In the genomic region with DNA sequence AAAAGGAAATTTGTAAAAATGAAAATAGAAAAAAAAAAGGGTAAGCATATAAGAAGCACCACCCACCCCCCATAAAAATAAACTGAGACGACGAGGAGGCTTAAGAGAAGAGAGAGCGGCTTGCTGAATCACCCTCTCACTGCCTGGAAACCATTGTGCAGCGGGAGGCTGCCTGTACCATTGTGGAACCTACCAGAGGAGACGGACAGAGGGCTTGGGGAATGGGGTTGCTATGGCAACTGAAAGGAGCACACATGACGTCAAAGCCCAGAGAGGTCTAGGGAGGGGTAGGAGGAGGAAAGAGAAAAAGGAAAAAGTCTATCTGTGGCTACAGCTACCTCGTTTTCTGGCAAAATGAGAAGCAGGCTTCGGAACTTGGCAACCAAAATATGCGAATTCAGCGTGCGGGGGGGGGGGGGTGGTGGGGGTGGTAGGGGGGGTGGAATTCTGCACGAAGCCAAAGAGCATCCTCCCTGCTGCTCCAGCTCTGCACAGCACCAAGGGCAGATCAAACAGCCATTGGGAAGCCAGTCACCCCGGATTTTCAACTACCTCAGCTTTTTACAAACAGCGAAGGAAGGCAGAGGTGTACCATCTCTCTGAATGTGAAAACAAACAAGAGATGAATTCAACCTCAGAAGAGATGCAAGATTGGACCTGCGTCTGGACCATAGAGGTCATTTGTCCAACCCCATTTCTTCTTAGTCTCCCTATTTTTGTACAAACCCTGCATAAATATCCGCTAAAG, we compare ENCODE assay signal across 9 mouse cellular contexts. TPM values are rescaled to one million over a fixed set of nuclear protein-coding genes. Genes with fewer than 3 reads are reported as not detected.
A peak's percentile ranks its signal among the peaks of the same experiment; 100 is the strongest.
DNase-seq lines count a peak whose midpoint lies in the region; TF ChIP-seq lines count a peak whose summit lies in the region.
"Had no signal": no experiment of that assay in that cellular context is flagged by ENCODE, and none has a peak within 500 bp of the region (broad histone marks: within the 10 kb centered on the region; RNA-seq: fewer than 3 reads in every experiment).

A gene (minus strand): TSS at position 234 of the 748 bp plus-strand sequence.

- no peaks in the 10 kb centered on the region for H3K4me1 ChIP-seq in ES-E14 (ENCODE audit: control insufficient read depth in 2 of 2, insufficient read depth in 2 of 2, low read length in 2 of 2, poor library complexity in 1 of 2)
- H3K4me1 ChIP-seq in hindbrain, embryonic 10.5 days (replicated peaks) = peaks cover 42% of the 10 kb centered on the region

- no peaks in the 10 kb centered on the region for H3K36me3 ChIP-seq in ES-E14 (ENCODE audit: control insufficient read depth, insufficient read depth, low read length, poor library complexity, severe bottlenecking)
- no peaks in the 10 kb centered on the region for H3K36me3 ChIP-seq in hindbrain, embryonic 10.5 days

- WGBS in hindbrain, embryonic 10.5 days = 10% methylated on average over 16 of the region's 16 CpGs

- H3K9me3 ChIP-seq in ES-E14 (ENCODE audit: control insufficient read depth, insufficient read depth, low read depth, low read length) = no peaks in the 10 kb centered on the region
- H3K9me3 ChIP-seq in hindbrain, embryonic 10.5 days = peaks cover 11% of the 10 kb centered on the region; the same call in 1 of the 2 replicates

- peak; percentile 77 for DNase-seq in ES-E14 (ENCODE audit: low read depth, low spot score)
- peak; percentile 86 to 94 for DNase-seq in cerebellum, adult 18-20 months
- DNase-seq in forelimb bud, embryonic 11.5 days (ENCODE audit: low read depth, low spot score) = peak; percentile 89
- peak; percentile 82 for DNase-seq in hindbrain, embryonic 10.5 days (ENCODE audit: low spot score)
- DNase-seq in layer of hippocampus, adult 2 months (ENCODE audit: low spot score in 2 of 2) = peak; percentile 87 to 95
- DNase-seq in lung, postnatal 25 days (ENCODE audit: low spot score) = peak; percentile 14
- DNase-seq in right cerebral cortex, postnatal 10 days (ENCODE audit: low spot score in 2 of 2) = peak; percentile 93 to 96
- DNase-seq in T-cell, adult 2 months (ENCODE audit: low spot score) = no peak

- H3K9ac ChIP-seq in ES-E14 (ENCODE audit: insufficient read depth, low read depth, low read length, poor library complexity, severe bottlenecking) = no peak within 1 kb of the TSS

- no peak within 1 kb of the TSS for H3K27ac ChIP-seq in ES-E14 (ENCODE audit: insufficient read depth, low read depth, low read length, poor library complexity, severe bottlenecking)
- peak within 1 kb of the TSS; percentile 89 for H3K27ac ChIP-seq in hindbrain, embryonic 10.5 days
- H3K27ac ChIP-seq in layer of hippocampus, adult 2 months = peak within 1 kb of the TSS; percentile 99

- no peak within 1 kb of the TSS for H3K4me3 ChIP-seq in ES-E14 (ENCODE audit: insufficient read depth in 1 of 2, low read depth in 1 of 2, low read length in 2 of 2, poor library complexity in 1 of 2, severe bottlenecking in 1 of 2)
- H3K4me3 ChIP-seq in hindbrain, embryonic 10.5 days = peak within 1 kb of the TSS; percentile 56
- H3K4me3 ChIP-seq in layer of hippocampus, adult 2 months = peak within 1 kb of the TSS; percentile 83

- in situ Hi-C loops in ES-E14 (cut with MboI; ENCODE audit: low sequenced_read_pairs in 2 of 2, unreplicated experiment in 2 of 2) = no loop called here

- no peak for TF ChIP-seq CTCF in layer of hippocampus, adult 2 months (conservative IDR thresholded peaks at IDR 0.05)

- H3K27me3 ChIP-seq in hindbrain, embryonic 10.5 days (ENCODE audit: insufficient read depth, poor library complexity, severe bottlenecking) = no peaks in the 10 kb centered on the region

TF ChIP-seq in ES-E14, 5 proteins besides CTCF, POLR2A, EP300 and RAD21:
- TF ChIP-seq MAFK (IDR thresholded peaks at IDR 0.05; ENCODE audit: insufficient read depth, low read depth, low read length) (no peak), ZC3H11A (IDR thresholded peaks at IDR 0.05; ENCODE audit: borderline replicate concordance, low read depth, low read length) (no peak), CHD2 (IDR thresholded peaks at IDR 0.05; ENCODE audit: low read depth, low read length) (no peak), ZNF384 (IDR thresholded peaks at IDR 0.05; ENCODE audit: low read depth, low read length) (no peak), HCFC1 (IDR thresholded peaks at IDR 0.05; ENCODE audit: borderline replicate concordance, insufficient read depth, low read length) (no peak)

RNA-seq across cellular contexts. Expression of the gene that starts here (rescaled TPM):
- 0.37 and 1.9 TPM in 2 replicates for total RNA-seq in ES-E14 (2012; rRNA removed)
- polyA plus RNA-seq in hindbrain, embryonic 10.5 days (2016; fragmentation: Nextera tagmentation; extraction: Ambion mirVana) = 18.2 and 48.1 TPM in 2 replicates
- 100 to 1,000 TPM; 470 to 471 TPM for total RNA-seq in layer of hippocampus, adult 2 months (2021)
- total RNA-seq: MEL had no signal

Comparison
In these comparisons a context has a peak if more than half of its experiments do, and no peak if none do; other contexts are left out.
1. RNA of the gene that starts here (total RNA-seq): 470 to 471 TPM in layer of hippocampus, adult 2 months; 0.37 to 1.9 TPM in ES-E14; every median in the first group is over 100 times any median in the second.
2. H3K4me3 ChIP-seq: peak in hindbrain, embryonic 10.5 days (single experiment) and layer of hippocampus, adult 2 months (single experiment); none in ES-E14 (0 of 2).